Mouse (Mus musculus) embryonic facial prominence, embryonic 11.5 days (tissue): ENCODE results near the gene Nprl3. TPM values are rescaled to one million over a fixed set of nuclear protein-coding genes. Genes with fewer than 3 reads are reported as not detected.
A peak's percentile ranks its signal among the peaks of the same experiment; 100 is the strongest.

ENCODE experiments used
- ATAC-seq: fragments of 200-750 bp; cut with Nextera tagmentation; replicated peaks from 2 replicates; pipeline ENCODE4 v1.8.0; 2017; ENCODE audit warnings: low read depth; ENCODE audit not compliant: insufficient number of reproducible peaks, low FRiP score, low TSS enrichment
- DNase-seq: peaks from one replicate; pipeline ENCODE4 v3.0.0-alpha.2; 2015; ENCODE audit warnings: low spot score
- H3K27ac ChIP-seq: fragments of 300-500 bp; sonication (generic); replicated peaks from 2 replicates; pipeline ENCODE4 v1.5.1; 2014; ENCODE audit warnings: mild to moderate bottlenecking, low read depth, low read length, control low read depth
- H3K27me3 ChIP-seq: fragments of 300-500 bp; sonication (generic); 2 replicates; pipeline ENCODE4 v1.6.1; 2014; ENCODE audit warnings: mild to moderate bottlenecking, low read length, moderate library complexity, mixed read lengths; ENCODE audit not compliant: control insufficient read depth, insufficient read depth
- H3K36me3 ChIP-seq: fragments of 300-500 bp; sonication (generic); replicated peaks from 2 replicates; pipeline ENCODE4 v1.6.1; 2014; ENCODE audit warnings: low read depth, mild to moderate bottlenecking, low read length, moderate library complexity, mixed read lengths; ENCODE audit not compliant: control insufficient read depth, insufficient read depth
- H3K4me1 ChIP-seq: fragments of 300-500 bp; sonication (generic); 2 replicates; pipeline ENCODE4 v1.6.1; 2014; ENCODE audit warnings: low read length, mixed read lengths; ENCODE audit not compliant: control insufficient read depth, insufficient read depth
- H3K4me2 ChIP-seq: fragments of 300-500 bp; sonication (generic); 2 replicates; pipeline ENCODE4 v1.6.1; 2014; ENCODE audit warnings: low read depth, mild to moderate bottlenecking, control low read depth, low read length, moderate library complexity
- H3K4me3 ChIP-seq: fragments of 300-500 bp; sonication (generic); 2 replicates; pipeline ENCODE4 v1.5.1; 2014; ENCODE audit warnings: low read depth, low read length, control low read depth
- H3K9ac ChIP-seq: fragments of 300-500 bp; sonication (generic); replicated peaks from 2 replicates; pipeline ENCODE4 v1.6.1; 2014; ENCODE audit warnings: mild to moderate bottlenecking, control low read depth, low read length
- H3K9me3 ChIP-seq: fragments of 300-500 bp; sonication (generic); replicated peaks from 2 replicates; pipeline ENCODE4 v1.6.1; 2016; ENCODE audit warnings: mild to moderate bottlenecking, low read length, inconsistent platforms, mixed read lengths; ENCODE audit not compliant: control insufficient read depth
- WGBS: fragments of 180-500 bp; shearing (Covaris S2); extraction: QIAGEN DNeasy Blood & Tissue Kit; methylation state at CpG from one replicate; pipeline ENCODE4 v1.1.7; 2014; 5-methylcytosine and 5-hydroxymethylcytosine counted together
- polyA plus RNA-seq: library from polyadenylated mRNA; unstranded; fragments of >200 nt; fragmentation: Nextera tagmentation; extraction: Ambion mirVana; gene quantifications from 2 replicates; pipeline ENCODE4 v1.2.1, GENCODE M21; 2014

Gene Nprl3
- polyA plus RNA-seq, 1 experiment from 2014 or later = 28.7 TPM

DNA sequence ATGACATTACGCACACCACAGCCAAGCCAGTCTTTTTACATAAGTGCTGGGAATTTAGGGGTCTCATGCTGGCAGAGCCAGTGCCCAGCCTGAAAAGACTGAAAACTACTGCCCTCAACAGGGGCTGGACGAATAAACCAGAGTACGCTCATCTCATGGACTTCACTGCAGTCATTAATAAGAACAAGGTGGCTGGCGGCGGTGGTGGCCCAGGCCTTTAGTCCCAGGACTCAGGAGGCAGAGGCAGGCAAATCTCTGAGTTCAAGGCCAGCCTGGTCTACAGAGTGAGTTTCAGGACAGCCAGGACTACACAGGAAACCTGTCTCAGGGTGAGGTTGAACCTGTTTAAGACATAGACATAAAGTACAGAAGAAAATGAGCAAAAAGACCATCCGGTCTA is 1.3 kb downstream of the Nprl3 start:
- Histone ChIP-seq H3K9ac (no peak overlapping the region), H3K9me3 (no peaks in the 10 kb centered on the region), H3K4me3 (no peak overlapping the region), H3K36me3 (no peaks in the 10 kb centered on the region), H3K27me3 (no peaks in the 10 kb centered on the region), H3K4me1 (no peaks in the 10 kb centered on the region), H3K4me2 (no peak overlapping the region), H3K27ac (no peak overlapping the region)
- DNase-seq (no peak), ATAC-seq (no peak)
- 95% methylated on average over 6 of the region's 6 CpGs for WGBS

DNA sequence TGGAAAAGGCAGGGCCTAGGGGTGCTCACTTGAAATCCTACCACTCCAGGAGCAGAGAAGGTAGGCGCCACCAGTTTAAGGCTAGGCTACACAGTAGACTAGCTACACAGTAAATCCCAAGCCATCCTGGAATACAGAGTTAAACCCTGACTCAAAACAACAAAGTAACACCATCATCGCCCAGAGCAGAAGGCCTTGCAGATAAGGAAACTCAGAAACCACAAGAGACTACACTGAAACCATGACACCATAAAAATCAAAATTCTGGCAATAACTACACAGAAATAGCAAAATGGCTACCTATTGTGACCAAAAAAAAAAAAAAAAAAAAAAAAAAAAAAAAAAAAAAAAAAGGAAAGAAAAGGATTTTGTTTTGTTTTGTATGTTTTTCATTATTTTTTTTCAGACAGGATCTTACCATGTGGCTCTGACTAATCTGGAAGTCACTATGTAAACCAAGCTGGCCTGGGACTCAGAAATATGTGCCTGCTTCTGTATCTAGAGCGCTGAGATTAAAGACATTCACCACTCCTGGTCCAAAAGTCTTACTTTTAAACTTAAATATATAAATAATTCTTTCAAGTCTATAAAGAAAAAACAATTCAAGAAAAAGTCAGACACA is 2.3 kb downstream of the Nprl3 start:
- 92% methylated on average over 3 of the region's 3 CpGs for WGBS
- no peak for ATAC-seq

DNA sequence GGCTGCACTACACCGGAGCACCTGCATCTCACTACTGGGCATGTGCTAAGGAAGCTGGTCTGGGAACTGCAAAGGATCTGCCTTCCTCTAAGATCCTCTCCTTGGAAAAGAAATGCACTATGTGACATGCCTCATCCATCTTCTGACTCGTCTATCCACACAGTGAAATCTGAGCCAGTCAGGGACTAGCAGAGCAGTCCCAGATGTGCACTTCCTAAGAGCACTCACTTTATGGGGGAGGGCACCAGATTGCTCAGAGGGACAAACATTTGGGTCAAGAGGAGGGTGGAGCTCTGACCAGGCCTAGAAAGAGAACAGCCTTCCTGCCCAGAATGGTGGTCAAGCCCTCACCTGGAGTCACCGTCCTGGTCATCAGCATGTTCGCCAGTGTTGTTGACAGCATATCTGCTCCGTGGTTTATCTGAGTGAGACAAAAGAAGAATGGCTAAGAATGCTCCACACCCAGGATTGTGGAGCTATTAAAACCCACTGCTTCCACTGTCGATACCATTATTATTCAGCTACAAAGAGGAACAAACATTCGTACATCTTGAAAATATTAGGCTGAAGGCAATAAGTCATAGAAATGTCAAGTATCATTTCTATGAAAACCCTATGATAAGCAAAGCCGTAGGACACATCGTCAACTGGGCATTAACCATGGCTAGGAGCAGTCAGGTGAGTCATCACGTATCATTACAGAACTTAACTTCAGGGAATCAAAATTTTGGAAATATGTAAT is 4.7 kb downstream of the Nprl3 start:
- Histone ChIP-seq H3K27ac (no peak overlapping the region), H3K4me2 (no peak overlapping the region), H3K27me3 (no peaks in the 10 kb centered on the region), H3K36me3 (no peaks in the 10 kb centered on the region; the same call in 1 of the 2 replicates), H3K4me3 (no peak overlapping the region), H3K9ac (no peak overlapping the region), H3K4me1 (no peaks in the 10 kb centered on the region), H3K9me3 (no peaks in the 10 kb centered on the region)
- ATAC-seq (no peak), DNase-seq (no peak)
- 74% methylated on average over 10 of the region's 10 CpGs for WGBS

More for the DNA sequence above, 2.3 kb downstream of the Nprl3 start:
- H3K36me3 ChIP-seq = no peaks in the 10 kb centered on the region; the same call in 1 of the 2 replicates
- H3K4me2 ChIP-seq = no peak overlapping the region
- no peaks in the 10 kb centered on the region for H3K27me3 ChIP-seq
- H3K9ac ChIP-seq = no peak overlapping the region
- H3K4me1 ChIP-seq = no peaks in the 10 kb centered on the region
- DNase-seq = no peak
- H3K4me3 ChIP-seq = no peak overlapping the region
- H3K27ac ChIP-seq = no peak overlapping the region
- no peaks in the 10 kb centered on the region for H3K9me3 ChIP-seq

DNA sequence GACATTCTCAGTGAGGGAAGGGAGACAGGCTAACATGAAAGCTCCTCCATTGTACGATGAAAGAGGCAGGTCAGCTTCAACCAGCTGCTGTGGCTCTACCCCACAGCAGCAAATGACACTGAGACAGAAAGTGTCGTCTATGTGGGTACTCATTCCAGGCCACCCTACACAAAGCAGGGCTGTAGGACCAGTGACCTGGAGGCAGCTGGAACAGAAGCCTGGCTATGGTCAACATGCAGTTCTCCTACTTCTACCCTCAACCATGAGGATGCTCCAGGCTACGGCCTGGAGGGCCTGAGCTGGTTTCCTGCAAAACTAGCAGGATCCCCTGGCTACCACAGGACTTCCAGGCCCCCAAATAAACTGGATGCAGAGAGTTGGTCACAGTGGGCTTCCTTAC is 10.9 kb downstream of the Nprl3 start:
- Histone ChIP-seq H3K4me2 (no peak overlapping the region), H3K4me3 (no peak overlapping the region), H3K27ac (no peak overlapping the region), H3K27me3 (no peaks in the 10 kb centered on the region), H3K36me3 (no peaks in the 10 kb centered on the region; the same call in none of the 2 replicates), H3K9ac (no peak overlapping the region), H3K9me3 (no peaks in the 10 kb centered on the region), H3K4me1 (no peaks in the 10 kb centered on the region)
- 94% methylated on average over 3 of the region's 3 CpGs for WGBS
- ATAC-seq (no peak), DNase-seq (no peak)

DNA sequence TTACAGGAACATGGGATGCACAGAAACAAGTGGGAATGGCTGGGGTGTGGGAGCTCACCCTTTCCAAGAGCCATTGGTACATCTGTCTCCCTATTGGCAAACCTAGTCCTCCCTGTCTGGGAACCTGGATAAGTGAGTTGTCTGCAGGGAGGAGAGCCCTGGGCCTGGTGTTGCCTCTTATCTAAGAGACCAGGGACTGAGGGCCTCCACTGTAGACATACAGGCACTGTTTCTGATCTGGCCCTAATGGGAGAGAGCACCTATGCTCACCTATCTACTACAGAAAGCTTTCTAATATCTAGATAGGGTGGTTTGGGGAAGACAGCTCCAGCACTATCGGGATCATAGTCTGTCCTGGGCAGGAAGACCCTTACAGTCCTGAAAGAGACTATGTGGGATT is 11.4 kb downstream of the Nprl3 start:
- WGBS = 92% methylated on average over 1 of the region's 1 CpGs
- no peaks in the 10 kb centered on the region; the same call in none of the 2 replicates for H3K36me3 ChIP-seq
- no peak overlapping the region for H3K4me2 ChIP-seq
- no peaks in the 10 kb centered on the region for H3K4me1 ChIP-seq
- no peak for DNase-seq
- ATAC-seq = no peak
- no peaks in the 10 kb centered on the region for H3K27me3 ChIP-seq
- H3K27ac ChIP-seq = no peak overlapping the region
- H3K9ac ChIP-seq = no peak overlapping the region
- no peak overlapping the region for H3K4me3 ChIP-seq
- no peaks in the 10 kb centered on the region for H3K9me3 ChIP-seq

DNA sequence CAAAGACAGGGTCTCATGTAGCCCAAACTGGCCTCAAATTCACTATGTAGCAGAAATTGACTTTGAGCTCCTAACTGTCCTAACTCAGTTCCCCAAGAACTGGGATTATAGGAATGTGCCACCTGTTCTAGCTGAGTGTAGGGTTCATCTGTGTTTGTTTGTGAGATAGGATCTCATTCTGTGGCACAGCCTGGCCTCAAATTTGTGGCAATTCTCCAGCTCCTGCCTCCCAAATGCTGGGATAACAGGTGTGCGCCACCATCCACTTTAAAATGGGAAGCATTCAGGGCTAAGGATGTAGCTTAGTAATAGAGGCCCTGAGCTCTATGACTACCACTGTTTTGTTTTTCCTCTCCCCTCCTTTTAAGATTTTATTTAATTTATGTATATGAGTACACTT is 14.4 kb downstream of the Nprl3 start:
- H3K4me2 ChIP-seq = no peak overlapping the region
- H3K9ac ChIP-seq = no peak overlapping the region
- no peaks in the 10 kb centered on the region for H3K27me3 ChIP-seq
- no peaks in the 10 kb centered on the region for H3K9me3 ChIP-seq
- H3K27ac ChIP-seq = no peak overlapping the region
- WGBS = 90% methylated on average over 1 of the region's 1 CpGs
- no peaks in the 10 kb centered on the region for H3K4me1 ChIP-seq
- no peak for ATAC-seq
- H3K4me3 ChIP-seq = no peak overlapping the region
- H3K36me3 ChIP-seq = no peaks in the 10 kb centered on the region; the same call in none of the 2 replicates
- no peak for DNase-seq

DNA sequence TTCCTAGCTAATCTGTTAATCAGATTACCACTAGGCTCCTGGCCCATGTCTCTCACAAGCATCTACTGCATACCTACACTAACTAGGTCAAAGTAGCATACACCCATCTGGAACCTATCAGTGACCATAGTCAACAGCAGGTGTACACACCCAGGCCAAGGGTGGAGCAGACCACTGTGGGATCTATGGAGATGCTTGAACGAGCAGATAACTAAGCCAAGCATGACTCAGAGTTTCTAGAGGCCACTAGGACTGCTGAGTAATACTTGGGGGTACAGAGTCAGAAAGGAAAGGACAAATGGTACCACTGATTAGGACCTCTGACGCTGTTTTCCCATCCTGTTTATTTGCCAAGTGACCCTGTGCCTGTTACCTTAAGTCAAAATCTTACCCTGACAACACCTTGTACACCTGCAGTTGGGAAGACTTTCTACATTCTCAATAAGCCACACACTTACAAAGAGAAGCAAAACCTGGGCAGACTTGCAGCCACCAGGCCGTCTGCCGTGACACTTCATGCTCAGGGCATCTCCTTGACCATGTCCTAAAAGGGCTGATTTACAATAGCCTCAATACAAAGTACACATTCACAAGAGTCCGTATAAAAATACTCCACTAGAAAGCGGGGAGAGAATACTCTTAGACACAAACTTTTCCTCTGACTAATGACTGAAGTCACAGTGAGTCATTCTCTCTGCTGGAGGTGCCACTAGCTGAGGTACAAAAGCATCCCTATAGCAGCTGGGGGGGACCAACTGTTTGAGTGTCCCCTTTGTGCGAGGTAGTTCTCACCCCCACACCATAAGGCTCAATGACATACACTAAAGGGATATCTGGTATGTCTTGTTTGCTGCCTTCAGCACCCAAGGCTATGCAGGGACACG is 16.4 kb downstream of the Nprl3 start:
- H3K27ac ChIP-seq = no peak overlapping the region

More for the DNA sequence above, 16.4 kb downstream of the Nprl3 start:
- Histone ChIP-seq H3K36me3 (no peaks in the 10 kb centered on the region; the same call in none of the 2 replicates), H3K4me2 (no peak overlapping the region), H3K4me3 (no peak overlapping the region), H3K9me3 (no peaks in the 10 kb centered on the region), H3K9ac (no peak overlapping the region), H3K4me1 (no peaks in the 10 kb centered on the region), H3K27me3 (no peaks in the 10 kb centered on the region)
- DNase-seq (no peak), ATAC-seq (0 out of 2 replicates have a peak, but pooled peaks have one; percentile 52)
- WGBS = 87% methylated on average over 8 of the region's 8 CpGs
